ENCODE assay signal across 8 mouse cellular contexts in the genomic region with DNA sequence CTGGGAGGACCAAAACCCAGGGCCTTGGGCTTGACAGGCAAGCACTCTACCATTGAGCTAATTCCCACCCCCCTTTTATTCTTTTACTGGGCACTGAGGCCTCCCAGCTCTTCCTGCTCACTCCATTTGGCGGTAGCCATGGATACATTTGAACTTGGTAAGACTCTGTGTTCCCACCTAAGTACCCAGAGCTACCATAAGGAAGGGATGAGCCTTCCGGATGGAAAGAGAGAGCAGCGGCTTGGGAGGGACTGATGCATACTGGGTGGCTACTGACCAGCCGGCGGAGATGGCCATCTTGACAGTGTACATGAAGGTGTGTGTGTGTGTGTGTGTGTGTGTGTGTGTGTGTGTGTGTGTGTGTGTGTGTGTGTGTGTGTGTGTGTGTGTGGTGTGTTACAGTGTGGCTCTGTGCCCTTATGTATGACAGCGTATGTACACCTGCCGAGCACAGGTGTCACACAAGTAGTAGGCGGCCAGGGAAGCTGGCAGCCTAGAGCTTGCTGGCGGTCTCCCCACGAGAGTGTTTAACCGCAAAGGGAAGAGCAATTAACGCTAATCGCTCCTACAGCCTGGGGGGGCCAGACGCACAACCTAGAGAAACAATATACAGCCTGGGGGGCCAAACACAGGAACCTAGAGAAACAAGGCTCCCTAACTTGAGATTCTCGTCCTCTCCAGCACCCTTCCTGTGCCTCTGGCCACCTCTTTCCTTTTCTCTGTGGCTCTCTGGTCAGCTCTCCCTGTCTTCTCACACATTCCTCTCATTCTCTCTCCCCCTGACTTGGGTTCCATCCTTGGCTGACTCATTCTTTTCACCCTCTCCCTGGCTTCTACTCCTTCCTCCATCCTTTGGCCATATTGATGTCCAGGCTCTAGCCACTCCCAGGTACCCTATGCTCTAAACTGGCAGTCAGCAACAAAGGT. TPM values are rescaled to one million over a fixed set of nuclear protein-coding genes. Genes with fewer than 3 reads are reported as not detected.
DNase-seq lines count a peak whose midpoint lies in the region; ATAC-seq and TF ChIP-seq lines count a peak whose summit lies in the region.

No protein-coding gene starts in this region.

- peak overlapping the region; percentile 87 for H3K9ac ChIP-seq in lung, embryonic 14.5 days
- H3K9ac ChIP-seq in hindbrain, embryonic 16.5 days (ENCODE audit: low read depth, low read length): peak overlapping the region; percentile 92
- peak overlapping the region; percentile 85 for H3K9ac ChIP-seq in neural tube, embryonic 12.5 days

- no peaks in the 10 kb centered on the region for H3K27me3 ChIP-seq in lung, embryonic 14.5 days (ENCODE audit: insufficient read depth, low read length)
- H3K27me3 ChIP-seq in hindbrain, embryonic 16.5 days (replicated peaks; ENCODE audit: control insufficient read depth, insufficient read depth, low read length): no peaks in the 10 kb centered on the region
- H3K27me3 ChIP-seq in neural tube, embryonic 12.5 days (replicated peaks): no peaks in the 10 kb centered on the region

- H3K9me3 ChIP-seq in lung, embryonic 14.5 days (ENCODE audit: low read depth, low read length): no peaks in the 10 kb centered on the region
- H3K9me3 ChIP-seq in hindbrain, embryonic 16.5 days (ENCODE audit: control insufficient read depth, low read length): no peaks in the 10 kb centered on the region
- no peaks in the 10 kb centered on the region for H3K9me3 ChIP-seq in neural tube, embryonic 12.5 days

- no peak for TF ChIP-seq POLR2A in cortical plate, adult 2 months (IDR thresholded peaks at IDR 0.05; ENCODE audit: extremely low read depth, insufficient read depth, low read length)

- peak overlapping the region; percentile 92; the same call in 1 of the 2 replicates for H3K27ac ChIP-seq in lung, embryonic 14.5 days (ENCODE audit: low read depth)
- H3K27ac ChIP-seq in cortical plate, adult 2 months (ENCODE audit: insufficient read depth, low read length): peak overlapping the region; percentile 74
- peak overlapping the region; percentile 94 for H3K27ac ChIP-seq in hindbrain, embryonic 16.5 days (ENCODE audit: low read depth, low read length)
- peak overlapping the region; percentile 85 for H3K27ac ChIP-seq in neural tube, embryonic 12.5 days

- peak overlapping the region; percentile 63 for H3K4me2 ChIP-seq in lung, embryonic 14.5 days
- peak overlapping the region; percentile 95 for H3K4me2 ChIP-seq in hindbrain, embryonic 16.5 days (ENCODE audit: low read length)
- peak overlapping the region; percentile 77 for H3K4me2 ChIP-seq in neural tube, embryonic 12.5 days (replicated peaks)

- peak overlapping the region; percentile 78 for H3K4me3 ChIP-seq in lung, embryonic 14.5 days (ENCODE audit: low read depth, low read length)
- H3K4me3 ChIP-seq in cortical plate, adult 2 months (ENCODE audit: insufficient read depth, low read length): peak overlapping the region; percentile 91
- peak overlapping the region; percentile 88 for H3K4me3 ChIP-seq in hindbrain, embryonic 16.5 days (ENCODE audit: low read length)
- peak overlapping the region; percentile 72 for H3K4me3 ChIP-seq in neural tube, embryonic 12.5 days

- no peak for TF ChIP-seq CTCF in lung, embryonic 14.5 days (IDR thresholded peaks at IDR 0.05; ENCODE audit: low read depth)
- no peak for TF ChIP-seq CTCF in cortical plate, adult 2 months (IDR thresholded peaks at IDR 0.05; ENCODE audit: extremely low read depth, insufficient read depth, low read length)

- 45% methylated on average over 15 of the region's 15 CpGs for WGBS in lung, embryonic 14.5 days
- WGBS in hindbrain, embryonic 16.5 days: 18% methylated on average over 15 of the region's 15 CpGs
- 22% methylated on average over 15 of the region's 15 CpGs for whole genome bisulfite sequencing in neural tube, embryonic 12.5 days

- peaks cover 22% of the 10 kb centered on the region; the same call in 1 of the 2 replicates for H3K36me3 ChIP-seq in lung, embryonic 14.5 days (ENCODE audit: insufficient read depth)
- H3K36me3 ChIP-seq in hindbrain, embryonic 16.5 days (ENCODE audit: control insufficient read depth, insufficient read depth, low read length): peaks cover 3% of the 10 kb centered on the region
- peaks cover 3% of the 10 kb centered on the region for H3K36me3 ChIP-seq in neural tube, embryonic 12.5 days

- peaks cover 57% of the 10 kb centered on the region for H3K4me1 ChIP-seq in lung, embryonic 14.5 days (ENCODE audit: insufficient read depth)
- H3K4me1 ChIP-seq in cortical plate, adult 2 months (ENCODE audit: control insufficient read depth, insufficient read depth, low read length): peaks cover 23% of the 10 kb centered on the region
- H3K4me1 ChIP-seq in hindbrain, embryonic 16.5 days (ENCODE audit: control insufficient read depth, insufficient read depth, low read depth, low read length): peaks cover 65% of the 10 kb centered on the region
- peaks cover 74% of the 10 kb centered on the region for H3K4me1 ChIP-seq in neural tube, embryonic 12.5 days

- peak; percentile 17 for DNase-seq in lung, embryonic 14.5 days
- DNase-seq in lung, postnatal 10 days: no peak
- DNase-seq in thymus, postnatal 0 days (ENCODE audit: low spot score): no peak
- no peak for DNase-seq in thymus, postnatal 36 days

- ATAC-seq in lung, embryonic 14.5 days (ENCODE audit: insufficient read depth): no peak
- no peak for ATAC-seq in hindbrain, embryonic 16.5 days
- ATAC-seq in neural tube, embryonic 12.5 days (ENCODE audit: low FRiP score, low read depth): no peak
- no peak for ATAC-seq in CD4-positive, CD25-positive, alpha-beta regulatory T cell, adult 4 months

RNA-seq across cellular contexts. Expression of a gene that starts 1.5 kb away (rescaled TPM):
- polyA plus RNA-seq in lung, embryonic 14.5 days (2014; fragmentation: Nextera tagmentation; extraction: Ambion mirVana): 128 and 140 TPM in 2 replicates
- 530 and 543 TPM in 2 replicates for polyA plus RNA-seq in cortical plate, adult 2 months (2012; rRNA removed)
- 538 and 563 TPM in 2 replicates for polyA plus RNA-seq in hindbrain, embryonic 16.5 days (2015; fragmentation: Nextera tagmentation; extraction: Ambion mirVana)
- polyA plus RNA-seq in neural tube, embryonic 12.5 days (2016; fragmentation: Nextera tagmentation; extraction: Ambion mirVana): 293 and 305 TPM in 2 replicates
- 10 to 100 TPM; 55.4 to 76.7 TPM for polyA plus RNA-seq in CD4-positive, CD25-positive, alpha-beta regulatory T cell, adult 4 months (2017; shearing (Covaris generic))
- 31.1 and 32.8 TPM in 2 replicates for polyA plus RNA-seq in thymus, postnatal 0 days (2015; fragmentation: Nextera tagmentation; extraction: Ambion mirVana)

RNA-seq across cellular contexts. Expression of a gene that starts 14.6 kb away (rescaled TPM):
- polyA plus RNA-seq in lung, embryonic 14.5 days (2014; fragmentation: Nextera tagmentation; extraction: Ambion mirVana): 5.0 and 5.9 TPM in 2 replicates
- polyA plus RNA-seq in cortical plate, adult 2 months (2012; rRNA removed): 1.1 and 2.9 TPM in 2 replicates
- 1.5 and 5.5 TPM in 2 replicates for polyA plus RNA-seq in hindbrain, embryonic 16.5 days (2015; fragmentation: Nextera tagmentation; extraction: Ambion mirVana)
- 2.1 TPM in 2 replicates for polyA plus RNA-seq in neural tube, embryonic 12.5 days (2016; fragmentation: Nextera tagmentation; extraction: Ambion mirVana)
- polyA plus RNA-seq in CD4-positive, CD25-positive, alpha-beta regulatory T cell, adult 4 months (2017; shearing (Covaris generic)): not detected
- polyA plus RNA-seq in thymus, postnatal 0 days (2015; fragmentation: Nextera tagmentation; extraction: Ambion mirVana): 1.4 and 2.0 TPM in 2 replicates

RNA-seq across cellular contexts. Expression of a gene that starts 53.1 kb away (rescaled TPM):
- not detected in 2 replicates for polyA plus RNA-seq in lung, embryonic 14.5 days (2014; fragmentation: Nextera tagmentation; extraction: Ambion mirVana)
- not detected in 2 replicates for polyA plus RNA-seq in cortical plate, adult 2 months (2012; rRNA removed)
- polyA plus RNA-seq in hindbrain, embryonic 16.5 days (2015; fragmentation: Nextera tagmentation; extraction: Ambion mirVana): 0.06 TPM in 1 of 2 replicates, not detected in the other
- polyA plus RNA-seq in neural tube, embryonic 12.5 days (2016; fragmentation: Nextera tagmentation; extraction: Ambion mirVana): not detected in 2 replicates
- polyA plus RNA-seq in CD4-positive, CD25-positive, alpha-beta regulatory T cell, adult 4 months (2017; shearing (Covaris generic)): not detected
- not detected in 2 replicates for polyA plus RNA-seq in thymus, postnatal 0 days (2015; fragmentation: Nextera tagmentation; extraction: Ambion mirVana)

RNA-seq across cellular contexts. Expression of a gene that starts 56.4 kb away (rescaled TPM):
- 38.6 and 47.8 TPM in 2 replicates for polyA plus RNA-seq in lung, embryonic 14.5 days (2014; fragmentation: Nextera tagmentation; extraction: Ambion mirVana)
- 318 and 326 TPM in 2 replicates for polyA plus RNA-seq in cortical plate, adult 2 months (2012; rRNA removed)
- polyA plus RNA-seq in hindbrain, embryonic 16.5 days (2015; fragmentation: Nextera tagmentation; extraction: Ambion mirVana): 84.7 and 88.3 TPM in 2 replicates
- polyA plus RNA-seq in neural tube, embryonic 12.5 days (2016; fragmentation: Nextera tagmentation; extraction: Ambion mirVana): 165 and 171 TPM in 2 replicates
- polyA plus RNA-seq in CD4-positive, CD25-positive, alpha-beta regulatory T cell, adult 4 months (2017; shearing (Covaris generic)): 1 to 10 TPM; 3.8 to 5.5 TPM
- 24.2 and 28.4 TPM in 2 replicates for polyA plus RNA-seq in thymus, postnatal 0 days (2015; fragmentation: Nextera tagmentation; extraction: Ambion mirVana)

RNA-seq across cellular contexts. Expression of a gene that starts 57.2 kb away (rescaled TPM):
- polyA plus RNA-seq in lung, embryonic 14.5 days (2014; fragmentation: Nextera tagmentation; extraction: Ambion mirVana): 108 and 111 TPM in 2 replicates
- polyA plus RNA-seq in cortical plate, adult 2 months (2012; rRNA removed): 99.6 and 106 TPM in 2 replicates
- 86.6 and 91.6 TPM in 2 replicates for polyA plus RNA-seq in hindbrain, embryonic 16.5 days (2015; fragmentation: Nextera tagmentation; extraction: Ambion mirVana)
- 127 and 128 TPM in 2 replicates for polyA plus RNA-seq in neural tube, embryonic 12.5 days (2016; fragmentation: Nextera tagmentation; extraction: Ambion mirVana)
- 100 to 1,000 TPM in 1 of 2 experiments, 10 to 100 TPM in 1; 76.5 to 132 TPM for polyA plus RNA-seq in CD4-positive, CD25-positive, alpha-beta regulatory T cell, adult 4 months (2017; shearing (Covaris generic))
- 93.2 and 103 TPM in 2 replicates for polyA plus RNA-seq in thymus, postnatal 0 days (2015; fragmentation: Nextera tagmentation; extraction: Ambion mirVana)
